Mouse (Mus musculus) midbrain, embryonic 12.5 days (tissue): Measurements from ENCODE around the gene Tfb2m. TPM values are rescaled to one million over a fixed set of nuclear protein-coding genes. Genes with fewer than 3 reads are reported as not detected.

Source experiments
- ATAC-seq: fragments of 200-750 bp; cut with Nextera tagmentation; 2 replicates; pipeline ENCODE4 v1.8.0; 2017; ENCODE audit warnings: low read depth, moderate TSS enrichment, moderate library complexity; ENCODE audit not compliant: low FRiP score
- H3K27ac ChIP-seq: fragments of 300-500 bp; sonication (generic); replicated peaks from 2 replicates; pipeline ENCODE4 v1.5.1; 2016; ENCODE audit warnings: mild to moderate bottlenecking
- H3K27me3 ChIP-seq: fragments of 300-500 bp; sonication (generic); 2 replicates; pipeline ENCODE4 v1.6.1; 2016; ENCODE audit warnings: mild to moderate bottlenecking
- H3K36me3 ChIP-seq: fragments of 300-500 bp; sonication (generic); 2 replicates; pipeline ENCODE4 v1.6.1; 2016
- H3K4me1 ChIP-seq: fragments of 300-500 bp; sonication (generic); 2 replicates; pipeline ENCODE4 v1.6.1; 2016
- H3K4me2 ChIP-seq: fragments of 300-500 bp; sonication (generic); replicated peaks from 2 replicates; pipeline ENCODE4 v1.6.1; 2016; ENCODE audit warnings: mild to moderate bottlenecking, moderate library complexity
- H3K4me3 ChIP-seq: fragments of 300-500 bp; sonication (generic); 2 replicates; pipeline ENCODE4 v1.5.1; 2016; ENCODE audit warnings: mild to moderate bottlenecking
- H3K9ac ChIP-seq: fragments of 300-500 bp; sonication (generic); replicated peaks from 2 replicates; pipeline ENCODE4 v1.6.1; 2016; ENCODE audit warnings: mild to moderate bottlenecking, moderate library complexity
- H3K9me3 ChIP-seq: fragments of 300-500 bp; sonication (generic); 2 replicates; pipeline ENCODE4 v1.6.1; 2016; ENCODE audit warnings: mild to moderate bottlenecking
- WGBS: fragments of 180-500 bp; shearing (Covaris S2); methylation state at CpG from one replicate; pipeline ENCODE4 v1.1.7; 2016; 5-methylcytosine and 5-hydroxymethylcytosine counted together
- polyA plus RNA-seq: library from polyadenylated mRNA; unstranded; fragments of >200 nt; fragmentation: Nextera tagmentation; extraction: Ambion mirVana; gene quantifications from 2 replicates; pipeline ENCODE4 v1.2.1, GENCODE M21; 2016

The Tfb2m gene
- polyA plus RNA-seq, 1 experiment from 2014 or later = 24.6 TPM

GRCm38 (mm10) chr1:179553197-179553948 is 7.3 kb upstream of the Tfb2m start:
- no peak overlapping the region for H3K4me3 ChIP-seq
- H3K4me1 ChIP-seq = peaks cover 2% of the 10 kb centered on the region
- no peak overlapping the region for H3K27ac ChIP-seq
- H3K27me3 ChIP-seq = no peaks in the 10 kb centered on the region
- H3K9ac ChIP-seq = no peak overlapping the region
- no peak overlapping the region for H3K4me2 ChIP-seq
- WGBS = 86% methylated on average over 5 of the region's 5 CpGs
- ATAC-seq = no peak
- no peaks in the 10 kb centered on the region for H3K36me3 ChIP-seq
- H3K9me3 ChIP-seq = no peaks in the 10 kb centered on the region

GRCm38 (mm10) chr1:179552751-179553150 is 6.7 kb upstream of the Tfb2m start:
- Histone ChIP-seq H3K4me2 (no peak overlapping the region), H3K9me3 (no peaks in the 10 kb centered on the region), H3K36me3 (no peaks in the 10 kb centered on the region), H3K4me1 (peaks cover 7% of the 10 kb centered on the region), H3K27ac (no peak overlapping the region), H3K4me3 (no peak overlapping the region), H3K9ac (no peak overlapping the region), H3K27me3 (no peaks in the 10 kb centered on the region)
- WGBS = 51% methylated on average over 7 of the region's 7 CpGs
- ATAC-seq = no peak

- no peak for ATAC-seq
- WGBS = 88% methylated on average over 4 of the region's 4 CpGs
These were observed 5.9 kb upstream of the Tfb2m start for GRCm38 (mm10) chr1:179551921-179552320.

GRCm38 (mm10) chr1:179551336-179551735 is 5.3 kb upstream of the Tfb2m start:
- Histone ChIP-seq H3K4me1 (peaks cover 14% of the 10 kb centered on the region), H3K9ac (no peak overlapping the region), H3K4me3 (no peak overlapping the region), H3K9me3 (no peaks in the 10 kb centered on the region), H3K27me3 (no peaks in the 10 kb centered on the region), H3K4me2 (no peak overlapping the region), H3K36me3 (no peaks in the 10 kb centered on the region), H3K27ac (no peak overlapping the region)
- WGBS = 93% methylated on average over 3 of the region's 3 CpGs
- ATAC-seq = no peak

More at GRCm38 (mm10) chr1:179551921-179552320, 5.9 kb upstream of the Tfb2m start:
- Histone ChIP-seq H3K4me3 (no peak overlapping the region), H3K36me3 (no peaks in the 10 kb centered on the region), H3K9me3 (no peaks in the 10 kb centered on the region), H3K4me2 (no peak overlapping the region), H3K27ac (no peak overlapping the region), H3K4me1 (peaks cover 14% of the 10 kb centered on the region), H3K27me3 (no peaks in the 10 kb centered on the region), H3K9ac (no peak overlapping the region)

GRCm38 (mm10) chr1:179548996-179549752 is 3.1 kb upstream of the Tfb2m start:
- Histone ChIP-seq H3K4me3 (no peak overlapping the region), H3K9me3 (no peaks in the 10 kb centered on the region), H3K4me2 (no peak overlapping the region), H3K27ac (no peak overlapping the region), H3K9ac (no peak overlapping the region), H3K36me3 (no peaks in the 10 kb centered on the region), H3K27me3 (no peaks in the 10 kb centered on the region), H3K4me1 (peaks cover 22% of the 10 kb centered on the region)
- WGBS = 92% methylated on average over 5 of the region's 5 CpGs
- ATAC-seq = no peak

- Histone ChIP-seq H3K36me3 (no peaks in the 10 kb centered on the region), H3K4me3 (no peak overlapping the region), H3K4me1 (peaks cover 22% of the 10 kb centered on the region), H3K9ac (no peak overlapping the region), H3K27me3 (no peaks in the 10 kb centered on the region), H3K4me2 (peak overlapping the region; percentile 58; the same call in 1 of the 2 replicates), H3K27ac (no peak overlapping the region), H3K9me3 (no peaks in the 10 kb centered on the region)
- WGBS = 76% methylated on average over 11 of the region's 11 CpGs
- ATAC-seq = no peak
These were observed 2.2 kb upstream of the Tfb2m start for GRCm38 (mm10) chr1:179548220-179548619.

- Histone ChIP-seq H3K9ac (peak overlapping the region; percentile 82; the same call in 1 of the 2 replicates), H3K4me1 (peaks cover 22% of the 10 kb centered on the region), H3K4me3 (peak overlapping the region; percentile 82), H3K36me3 (no peaks in the 10 kb centered on the region), H3K9me3 (no peaks in the 10 kb centered on the region), H3K4me2 (peak overlapping the region; percentile 58), H3K27me3 (no peaks in the 10 kb centered on the region), H3K27ac (peak overlapping the region; percentile 97)
- no peak for ATAC-seq
- 17% methylated on average over 5 of the region's 5 CpGs for WGBS
These were observed 1.1 kb upstream of the Tfb2m start for GRCm38 (mm10) chr1:179547176-179547575.

- no peaks in the 10 kb centered on the region for H3K9me3 ChIP-seq
- H3K4me3 ChIP-seq = peak overlapping the region; percentile 82
- peak overlapping the region; percentile 82 for H3K9ac ChIP-seq
- H3K4me1 ChIP-seq = peaks cover 22% of the 10 kb centered on the region
- H3K36me3 ChIP-seq = no peaks in the 10 kb centered on the region
- under 1% methylated on average over 44 of the region's 44 CpGs for WGBS
- ATAC-seq = peak; percentile 87
- peak overlapping the region; percentile 58 for H3K4me2 ChIP-seq
- H3K27ac ChIP-seq = peak overlapping the region; percentile 97
- H3K27me3 ChIP-seq = no peaks in the 10 kb centered on the region
These were observed 467 bp upstream of the Tfb2m start for GRCm38 (mm10) chr1:179546551-179546917.

- no peaks in the 10 kb centered on the region for H3K27me3 ChIP-seq
- H3K27ac ChIP-seq = no peak overlapping the region
- no peak overlapping the region for H3K4me2 ChIP-seq
- no peak overlapping the region for H3K4me3 ChIP-seq
- WGBS = 63% methylated on average over 3 of the region's 3 CpGs
- peaks cover 18% of the 10 kb centered on the region for H3K36me3 ChIP-seq
- no peak for ATAC-seq
- no peak overlapping the region for H3K9ac ChIP-seq
- no peaks in the 10 kb centered on the region for H3K9me3 ChIP-seq
- H3K4me1 ChIP-seq = peaks cover 8% of the 10 kb centered on the region
These were observed 4.6 kb downstream of the Tfb2m start for GRCm38 (mm10) chr1:179541502-179541901.

GRCm38 (mm10) chr1:179539887-179540286 is 6.2 kb downstream of the Tfb2m start:
- 91% methylated on average over 3 of the region's 3 CpGs for WGBS
- no peak for ATAC-seq
- H3K36me3 ChIP-seq = peaks cover 18% of the 10 kb centered on the region
- H3K9me3 ChIP-seq = no peaks in the 10 kb centered on the region
- no peak overlapping the region for H3K4me2 ChIP-seq
- H3K9ac ChIP-seq = no peak overlapping the region
- no peak overlapping the region for H3K4me3 ChIP-seq
- H3K4me1 ChIP-seq = peaks cover under 1% of the 10 kb centered on the region
- H3K27ac ChIP-seq = no peak overlapping the region
- no peaks in the 10 kb centered on the region for H3K27me3 ChIP-seq

GRCm38 (mm10) chr1:179539054-179539453 is 7.0 kb downstream of the Tfb2m start:
- H3K27ac ChIP-seq = no peak overlapping the region
- H3K27me3 ChIP-seq = no peaks in the 10 kb centered on the region
- ATAC-seq = no peak
- no peak overlapping the region for H3K9ac ChIP-seq
- no peaks in the 10 kb centered on the region for H3K4me1 ChIP-seq
- no peaks in the 10 kb centered on the region for H3K9me3 ChIP-seq
- H3K4me3 ChIP-seq = no peak overlapping the region
- 93% methylated on average over 3 of the region's 3 CpGs for WGBS
- peaks cover 18% of the 10 kb centered on the region for H3K36me3 ChIP-seq
- no peak overlapping the region for H3K4me2 ChIP-seq

- 0 out of 2 replicates have a peak, but pooled peaks cover 7% of the 10 kb centered on the region for H3K4me1 ChIP-seq
- no peak overlapping the region for H3K27ac ChIP-seq
- ATAC-seq = no peak
- no peak overlapping the region for H3K9ac ChIP-seq
- H3K4me2 ChIP-seq = no peak overlapping the region
- no peaks in the 10 kb centered on the region for H3K9me3 ChIP-seq
- H3K27me3 ChIP-seq = 0 out of 2 replicates have a peak, but pooled peaks cover 4% of the 10 kb centered on the region
- no peaks in the 10 kb centered on the region for H3K36me3 ChIP-seq
- no peak overlapping the region for H3K4me3 ChIP-seq
- WGBS = 82% methylated on average over 3 of the region's 3 CpGs
These were observed 26.2 kb downstream of the Tfb2m start for GRCm38 (mm10) chr1:179519901-179520300.
